Mouse (Mus musculus): ENCODE results near the gene Snx29.

DNA sequence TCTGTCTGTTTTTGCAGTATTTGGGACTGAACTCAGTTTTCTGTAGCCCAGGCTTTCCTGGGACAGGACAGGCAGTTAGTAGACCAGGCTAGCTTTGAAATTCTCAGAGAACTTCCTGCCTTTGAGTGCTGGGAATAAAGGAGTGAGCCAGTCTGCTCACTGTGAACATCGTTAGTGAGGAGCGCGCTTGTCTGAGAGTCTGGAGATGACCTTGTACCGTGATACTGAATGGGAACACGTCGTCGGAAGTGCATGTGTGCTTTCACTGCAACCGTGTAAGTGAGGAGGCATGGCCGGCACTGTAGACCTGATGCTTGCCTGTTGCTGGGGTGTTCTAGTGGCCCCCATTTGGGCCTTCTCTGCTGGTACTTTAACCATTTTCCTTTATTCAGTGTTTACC, 83.9 kb downstream of the Snx29 start:
- TF ChIP-seq POLR2A (IDR thresholded peaks at IDR 0.05; ENCODE audit: control insufficient read depth, extremely low read depth, insufficient read depth, low read length, poor library complexity) (no peak), CTCF (IDR thresholded peaks at IDR 0.05; ENCODE audit: borderline replicate concordance, control insufficient read depth, extremely low read depth, insufficient read depth, low read length, poor library complexity) (no peak)
